Mouse (Mus musculus) liver, embryonic 18 days (tissue): ENCODE data around the gene Gm8247. TPM values are rescaled to one million over a fixed set of nuclear protein-coding genes. Genes with fewer than 3 reads are reported as not detected.

Experiments used
- polyA plus RNA-seq: library from polyadenylated mRNA; depleted of rRNA; stranded (reverse); fragments of >200 nt; gene quantifications from 2 replicates; pipeline ENCODE4 v1.2.3, GENCODE M21; 2012; rRNA removed

Gene Gm8247
- polyA plus RNA-seq = not detected in 2 replicates

GRCm38 (mm10) chr14:44582853-44583252 lies at the start of gene Gm8247:
Gene Gm8247, plus strand, starts transcription at chr14:44583153.

GRCm38 (mm10) chr14:44627737-44628136 lies 44.8 kb downstream of the Gm8247 start, which contains the start of gene Gm5624:
Gene Gm5624, minus strand, starts transcription at chr14:44627938.

Other genes starting within 250 kb of the Gm8247 start
- not detected in 2 replicates for gene Gm5930, start 244.6 kb upstream of the Gm8247 start, polyA plus RNA-seq
- gene Gm8229, start 217.8 kb upstream of the Gm8247 start, polyA plus RNA-seq = not detected in 2 replicates
- gene Gm3371, start 172.5 kb upstream of the Gm8247 start, polyA plus RNA-seq = not detected in 2 replicates
- gene Gm8232, start 149.5 kb upstream of the Gm8247 start, polyA plus RNA-seq = not detected in 2 replicates
- not detected in 2 replicates for gene BC061237, start 90.7 kb upstream of the Gm8247 start, polyA plus RNA-seq
- gene Gm17093, start 64.9 kb upstream of the Gm8247 start, polyA plus RNA-seq = not detected in 2 replicates
- not detected in 2 replicates for gene Gm5624, start 44.8 kb downstream of the Gm8247 start, polyA plus RNA-seq
- not detected in 2 replicates for gene Gm8257, start 123.3 kb downstream of the Gm8247 start, polyA plus RNA-seq
- gene Gm8267, start 167.2 kb downstream of the Gm8247 start, polyA plus RNA-seq = not detected in 2 replicates